Mouse (Mus musculus) brown adipose tissue, adult 24 weeks (tissue): ENCODE results near the gene BC052040. TPM values are rescaled to one million over a fixed set of nuclear protein-coding genes. Genes with fewer than 3 reads are reported as not detected.

Source experiments
- H3K27ac ChIP-seq: fragments of 200-500 bp; replicated peaks from 2 replicates; pipeline ENCODE4 v1.5.1; 2012; ENCODE audit warnings: low read depth, mild to moderate bottlenecking, low read length
- H3K4me1 ChIP-seq: fragments of 200-500 bp; 2 replicates; pipeline ENCODE4 v1.6.1; 2012; ENCODE audit warnings: low read length, mixed read lengths; ENCODE audit not compliant: control insufficient read depth, insufficient read depth, insufficient read length
- H3K4me3 ChIP-seq: fragments of 200-500 bp; 2 replicates; pipeline ENCODE4 v1.5.1; 2012; ENCODE audit warnings: low read depth, mild to moderate bottlenecking, low read length, moderate library complexity; ENCODE audit not compliant: insufficient read depth
- polyA plus RNA-seq: library from polyadenylated mRNA; stranded (reverse); fragments of >200 nt; gene quantifications from 2 replicates; pipeline ENCODE4 v1.2.4, GENCODE M21; 2012; ENCODE audit not compliant: missing spikeins, insufficient read depth, insufficient read length

BC052040 gene
- polyA plus RNA-seq, 1 experiment = 1.7 TPM

DNA sequence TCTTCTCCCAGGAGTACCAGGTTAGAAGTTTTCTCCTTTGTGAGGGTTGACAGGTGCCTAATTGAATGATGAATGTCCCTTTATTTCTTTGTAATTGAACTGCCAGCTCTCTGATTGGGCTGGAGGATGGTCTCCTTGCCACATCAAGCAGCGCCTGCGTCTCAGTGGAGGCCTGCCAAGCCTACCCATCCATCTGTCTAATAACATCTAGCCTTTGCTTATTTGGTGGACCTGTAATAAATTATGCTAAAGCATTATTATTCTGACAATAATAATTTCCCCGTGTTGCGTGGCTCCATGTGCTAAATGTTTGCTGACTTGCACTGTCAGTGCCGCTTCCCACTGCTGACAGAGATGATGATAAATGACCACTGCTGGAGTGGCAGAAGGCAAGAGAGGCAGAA lies 49.5 kb downstream of the BC052040 start:
- no peak overlapping the region for H3K27ac ChIP-seq
- no peaks in the 10 kb centered on the region for H3K4me1 ChIP-seq
- H3K4me3 ChIP-seq = no peak overlapping the region

- H3K27ac ChIP-seq = no peak overlapping the region
- no peak overlapping the region for H3K4me3 ChIP-seq
- H3K4me1 ChIP-seq = no peaks in the 10 kb centered on the region
Observed at GRCm38 (mm10) chr2:115631826-115632225, 50.3 kb downstream of the BC052040 start.

DNA sequence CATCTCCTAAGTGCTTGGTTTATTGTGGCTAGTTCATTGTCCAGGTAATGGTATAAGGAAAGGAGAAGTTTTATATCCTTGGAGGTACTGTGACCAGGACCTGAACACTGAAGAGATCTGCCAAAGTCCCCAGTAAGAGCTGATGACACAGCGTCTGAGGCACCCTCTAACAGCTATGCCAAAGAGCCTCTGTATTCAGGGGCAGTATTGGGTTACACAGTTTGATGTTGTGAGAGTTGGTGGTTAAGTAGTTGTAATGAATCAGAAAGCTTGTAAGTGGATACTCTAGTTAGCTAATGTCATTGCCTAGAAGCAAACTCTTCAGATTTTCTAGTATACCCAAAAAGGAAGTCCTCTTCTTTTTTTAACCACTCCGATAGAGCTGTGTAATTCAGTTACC lies 68.7 kb downstream of the BC052040 start:
- Histone ChIP-seq H3K4me3 (no peak overlapping the region), H3K27ac (no peak overlapping the region), H3K4me1 (no peaks in the 10 kb centered on the region)

DNA sequence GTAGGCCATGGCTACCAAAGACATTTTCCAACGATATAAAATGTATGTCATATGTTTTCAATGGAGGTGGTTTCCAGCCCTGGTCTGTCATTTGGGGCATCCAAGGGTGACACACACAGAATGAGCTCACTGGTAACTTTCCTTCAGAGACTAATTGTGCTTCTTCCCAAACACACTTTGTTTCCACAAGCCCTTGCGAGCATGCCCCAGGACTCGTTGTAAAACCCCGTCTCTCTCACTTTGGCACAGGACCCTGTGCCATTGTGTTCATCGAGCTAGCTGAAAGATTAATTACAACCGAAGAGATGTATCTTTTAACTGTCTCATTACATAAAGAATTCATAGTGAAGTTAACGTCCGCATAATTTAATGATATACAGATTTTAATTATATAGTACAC lies 78.2 kb downstream of the BC052040 start:
- no peaks in the 10 kb centered on the region for H3K4me1 ChIP-seq
- no peak overlapping the region for H3K4me3 ChIP-seq
- no peak overlapping the region for H3K27ac ChIP-seq

DNA sequence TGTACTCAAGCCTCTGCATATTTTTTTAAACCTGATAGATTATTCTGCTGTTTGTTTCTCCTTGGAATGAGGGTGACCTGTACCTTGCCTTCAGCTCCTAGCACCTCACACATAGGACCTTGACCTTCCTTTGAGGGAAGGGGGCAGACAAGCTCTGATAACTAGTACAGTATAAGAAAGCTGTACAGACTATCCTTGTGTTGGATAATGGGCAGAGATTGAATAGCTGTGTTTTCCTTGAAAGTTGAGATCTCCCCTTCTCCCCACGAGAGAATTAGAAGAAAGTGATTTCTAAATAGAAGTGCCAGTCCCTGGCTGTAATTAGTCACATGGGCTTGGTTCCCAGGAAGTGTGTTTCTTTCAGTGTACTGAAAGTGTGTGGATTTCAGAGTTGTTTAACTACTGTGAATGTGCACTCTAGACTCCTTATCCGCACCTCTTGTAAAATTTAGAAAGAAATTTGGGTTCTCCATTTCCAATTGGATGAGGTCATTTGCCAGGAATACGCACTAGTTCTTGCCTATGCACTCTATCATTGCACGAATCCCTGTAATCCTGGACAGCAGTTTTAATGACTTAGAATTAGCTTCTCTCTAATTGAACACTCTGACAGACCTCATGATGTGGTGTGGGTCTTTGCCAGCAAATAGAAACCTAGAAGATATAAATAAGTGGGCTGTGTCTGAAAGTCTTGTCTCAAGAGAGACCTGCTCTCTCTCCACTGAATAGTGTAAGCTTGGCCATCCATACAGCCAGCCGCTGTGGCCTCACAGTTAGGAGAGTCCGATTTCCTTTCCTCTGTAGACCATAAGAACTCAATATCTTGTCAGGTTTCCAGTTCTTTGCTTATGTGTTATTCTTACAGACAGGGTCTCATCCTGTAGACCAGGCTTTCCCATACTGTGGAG lies 79.0 kb downstream of the BC052040 start:
- H3K27ac ChIP-seq = no peak overlapping the region
- H3K4me3 ChIP-seq = no peak overlapping the region
- H3K4me1 ChIP-seq = no peaks in the 10 kb centered on the region

DNA sequence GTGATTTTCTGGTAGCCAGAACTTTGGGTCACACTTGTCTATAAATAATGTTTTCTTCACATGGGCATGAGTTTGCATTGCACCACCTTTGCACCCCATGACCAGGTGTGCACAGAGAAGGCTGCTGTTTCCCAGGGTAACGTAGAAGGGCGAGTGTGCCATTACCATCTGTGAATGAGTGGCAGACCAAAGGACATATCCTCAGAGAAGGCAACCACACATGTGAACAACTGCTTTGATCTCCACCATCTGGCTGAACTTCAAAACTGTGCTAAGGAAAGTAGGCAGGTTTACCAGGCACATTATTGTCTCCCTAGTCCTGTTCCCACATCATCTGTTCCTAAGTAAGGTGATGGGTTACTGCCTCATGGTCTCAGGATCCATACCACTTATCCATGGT lies 86.0 kb downstream of the BC052040 start:
- H3K27ac ChIP-seq = no peak overlapping the region
- H3K4me1 ChIP-seq = no peaks in the 10 kb centered on the region; the same call in 1 of the 2 replicates

DNA sequence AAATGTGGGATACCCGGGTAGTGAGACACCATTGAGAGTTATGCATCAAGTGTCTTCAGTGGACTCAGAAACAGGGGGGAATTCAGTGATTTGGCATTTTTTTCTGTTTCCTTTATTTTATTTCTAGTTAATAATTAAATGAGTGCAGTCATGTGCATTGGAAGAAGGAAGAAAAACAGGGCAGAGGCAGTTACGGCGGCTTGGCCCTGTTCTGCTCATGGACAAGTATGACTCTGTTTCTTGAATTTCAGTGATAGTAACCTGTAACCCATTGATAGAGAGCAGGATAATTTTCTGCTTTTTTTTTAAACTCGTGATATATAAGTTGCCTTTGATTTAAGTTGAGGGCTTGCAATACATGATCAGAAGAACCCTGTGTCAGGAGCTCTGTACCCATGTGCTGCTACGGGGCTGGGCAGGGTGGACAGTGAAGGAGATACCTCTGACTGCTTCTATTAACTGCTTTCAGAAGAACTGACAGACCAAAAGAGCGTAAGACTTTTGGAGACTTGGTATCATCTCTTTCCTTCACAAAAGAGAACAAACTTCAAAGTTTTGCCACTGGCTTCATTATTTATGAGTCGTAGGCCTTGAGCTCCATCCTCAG lies 91.6 kb downstream of the BC052040 start:
- H3K4me1 ChIP-seq = no peaks in the 10 kb centered on the region
- H3K4me3 ChIP-seq = no peak overlapping the region
- H3K27ac ChIP-seq = no peak overlapping the region

More for the DNA sequence above, 86.0 kb downstream of the BC052040 start:
- no peak overlapping the region for H3K4me3 ChIP-seq

- Histone ChIP-seq H3K27ac (no peak overlapping the region), H3K4me1 (no peaks in the 10 kb centered on the region), H3K4me3 (no peak overlapping the region)
Observed at GRCm38 (mm10) chr2:115678786-115679185, 97.3 kb downstream of the BC052040 start.

DNA sequence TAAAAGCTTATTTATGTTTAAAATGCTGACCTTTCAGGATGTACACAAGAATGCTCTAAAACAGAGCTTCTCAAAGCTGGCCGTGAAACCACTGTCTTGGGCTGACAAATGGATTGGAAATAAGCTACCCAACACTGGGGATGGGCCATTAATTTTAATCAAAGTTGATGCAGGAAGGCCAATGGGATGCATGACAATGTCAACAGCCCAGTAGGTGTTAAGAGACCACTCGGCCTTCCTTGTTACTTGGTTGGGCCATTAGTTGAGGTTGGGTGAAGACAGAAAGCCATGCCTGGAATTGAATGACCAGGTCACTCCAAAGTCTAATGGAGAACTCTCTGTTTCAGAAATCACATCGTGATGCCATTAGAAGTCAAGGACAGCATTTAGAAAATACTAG lies 103.7 kb downstream of the BC052040 start:
- Histone ChIP-seq H3K4me3 (no peak overlapping the region), H3K27ac (no peak overlapping the region), H3K4me1 (no peaks in the 10 kb centered on the region)

GRCm38 (mm10) chr2:115687612-115688011 lies 106.1 kb downstream of the BC052040 start:
- H3K4me3 ChIP-seq = no peak overlapping the region
- H3K4me1 ChIP-seq = no peaks in the 10 kb centered on the region
- H3K27ac ChIP-seq = no peak overlapping the region

DNA sequence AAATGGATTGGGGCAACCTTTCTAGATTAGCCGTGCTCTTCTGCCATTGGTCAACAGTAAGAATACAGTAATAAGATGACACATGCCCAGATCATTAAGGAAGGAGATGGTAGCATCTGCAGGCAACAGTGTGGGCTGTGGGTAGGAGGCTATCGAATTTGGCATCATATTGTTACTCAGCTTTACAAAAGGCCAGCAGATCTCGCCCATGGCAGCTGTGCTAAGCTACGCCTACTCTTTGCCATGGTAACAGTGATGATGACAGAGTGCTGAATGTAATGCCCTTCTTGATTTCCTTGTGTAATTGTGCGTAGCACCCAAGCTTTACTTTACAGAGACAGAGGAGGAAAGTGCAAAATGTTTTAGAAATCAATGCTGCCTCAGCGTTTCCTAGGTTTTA lies 106.8 kb downstream of the BC052040 start:
- no peak overlapping the region for H3K27ac ChIP-seq
- H3K4me3 ChIP-seq = no peak overlapping the region
- H3K4me1 ChIP-seq = no peaks in the 10 kb centered on the region

GRCm38 (mm10) chr2:115693841-115694240 lies 112.3 kb downstream of the BC052040 start:
- Histone ChIP-seq H3K27ac (no peak overlapping the region), H3K4me1 (no peaks in the 10 kb centered on the region), H3K4me3 (no peak overlapping the region)

DNA sequence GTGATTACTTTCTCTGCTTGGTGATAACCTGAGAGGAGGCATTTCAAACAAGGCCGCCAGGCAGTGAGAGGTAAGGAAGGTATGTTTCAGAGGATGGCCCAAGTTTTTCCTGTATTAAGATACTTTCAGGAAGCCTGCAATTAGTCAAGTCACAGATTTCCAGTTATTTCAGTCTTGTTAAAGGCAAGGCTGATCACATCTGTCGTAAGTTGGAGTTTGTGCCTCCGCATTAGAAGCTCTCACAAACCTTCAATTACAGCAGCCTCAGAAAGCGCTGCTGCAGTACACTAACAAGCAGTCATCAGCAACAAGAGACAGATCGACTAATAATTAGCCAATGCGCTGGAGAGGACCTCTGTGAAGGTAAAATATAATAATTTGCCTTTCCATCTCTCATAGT lies 112.9 kb downstream of the BC052040 start:
- Histone ChIP-seq H3K4me3 (no peak overlapping the region), H3K4me1 (no peaks in the 10 kb centered on the region), H3K27ac (no peak overlapping the region)

- no peak overlapping the region for H3K4me3 ChIP-seq
- no peak overlapping the region for H3K27ac ChIP-seq
- no peaks in the 10 kb centered on the region for H3K4me1 ChIP-seq
Observed at GRCm38 (mm10) chr2:115699032-115699431, 117.5 kb downstream of the BC052040 start.

DNA sequence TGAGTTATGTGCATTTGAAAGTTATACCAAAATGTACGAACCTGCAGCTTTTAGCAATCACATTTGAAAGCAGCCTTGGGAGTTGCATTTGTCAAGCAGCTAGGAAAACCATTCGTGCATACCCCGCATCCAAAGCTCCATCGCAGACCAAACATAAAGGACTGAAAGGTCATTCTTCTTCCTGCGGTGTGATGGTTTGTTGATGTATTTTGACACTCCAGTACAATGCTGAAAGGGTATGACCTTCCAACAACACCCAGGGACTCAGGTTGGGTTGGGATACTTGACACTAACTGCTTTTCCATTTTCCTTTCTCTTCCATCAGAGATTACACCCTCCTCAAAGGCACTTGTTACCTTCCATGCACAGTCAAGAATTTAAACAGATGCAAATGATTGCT lies 121.1 kb downstream of the BC052040 start:
- Histone ChIP-seq H3K27ac (no peak overlapping the region), H3K4me1 (no peaks in the 10 kb centered on the region), H3K4me3 (no peak overlapping the region)

DNA sequence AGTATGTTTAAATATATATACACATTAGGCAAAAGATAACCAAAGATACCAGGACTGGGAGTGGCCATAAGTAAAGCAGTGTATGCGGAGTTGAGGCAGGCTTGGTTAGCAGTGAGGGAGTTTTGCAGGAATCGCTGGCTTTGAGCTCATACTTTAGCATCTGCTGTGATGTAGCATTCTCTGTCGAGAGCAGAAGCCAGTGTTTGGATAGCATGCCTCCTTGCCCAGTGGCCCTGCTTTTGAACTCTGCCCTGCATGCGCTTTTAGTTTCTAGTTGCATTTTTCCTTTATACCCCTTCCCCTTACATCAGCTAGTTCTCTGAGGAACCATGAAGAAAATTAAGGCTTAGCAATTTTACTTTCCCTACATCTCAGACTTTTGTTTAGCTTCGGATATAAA lies 136.0 kb downstream of the BC052040 start:
- no peak overlapping the region for H3K27ac ChIP-seq
- H3K4me3 ChIP-seq = no peak overlapping the region
- no peaks in the 10 kb centered on the region for H3K4me1 ChIP-seq
